Mouse (Mus musculus) T-helper 1 cell (primary cell): ENCODE data around the gene Sars2.
"Not testable (repeated sequence)": the region's sequence is repeated elsewhere in the genome, so short reads cannot be mapped to it uniquely, and the experiment has no call there.

ENCODE experiments used
- in situ Hi-C: fragments of 300-600 bp; cut with MboI, MseI; formaldehyde crosslinking; loops from one replicate; pipeline ENCODE4 v1.15.1; 2025; ENCODE audit warnings: high pct_unique_total_duplicates

The Sars2 gene

GRCm38 (mm10) chr7:28741709-28742438 is at the start of gene Sars2, which contains the start of gene Mrps12:
Gene Sars2 (plus strand): TSS chr7:28741992.
Gene Mrps12 (minus strand): TSS chr7:28741820.
- in situ Hi-C loops: no loop called here

- in situ Hi-C loops: no loop called here
These were observed 49.1 kb upstream of the Sars2 start, which contains the start of gene Fbxo27 for GRCm38 (mm10) chr7:28692545-28693320. Gene Fbxo27 (plus strand): TSS chr7:28692849.

GRCm38 (mm10) chr7:28693321-28693966 is 48.3 kb upstream of the Sars2 start:
- in situ Hi-C loops: no loop called here

GRCm38 (mm10) chr7:28694423-28694822 is 47.4 kb upstream of the Sars2 start:
- in situ Hi-C loops: no loop called here

- in situ Hi-C loops: no loop called here
These were observed 46.8 kb upstream of the Sars2 start for GRCm38 (mm10) chr7:28694966-28695511.

GRCm38 (mm10) chr7:28697277-28697676 is 44.5 kb upstream of the Sars2 start:
- in situ Hi-C loops: no loop called here

- in situ Hi-C loops: no loop called here
These were observed 41.5 kb upstream of the Sars2 start for GRCm38 (mm10) chr7:28700269-28700668.

GRCm38 (mm10) chr7:28701306-28701705 is 40.5 kb upstream of the Sars2 start:
- in situ Hi-C loops: not testable (repeated sequence)

- in situ Hi-C loops: no loop called here
These were observed 39.1 kb upstream of the Sars2 start for GRCm38 (mm10) chr7:28702601-28703143.

- in situ Hi-C loops: no loop called here
These were observed 32.3 kb upstream of the Sars2 start for GRCm38 (mm10) chr7:28709454-28709853.

GRCm38 (mm10) chr7:28710962-28711361 is 30.8 kb upstream of the Sars2 start:
- in situ Hi-C loops: no loop called here

GRCm38 (mm10) chr7:28714667-28715066 is 27.1 kb upstream of the Sars2 start:
- in situ Hi-C loops: no loop called here

- in situ Hi-C loops: no loop called here
These were observed 26.2 kb upstream of the Sars2 start for GRCm38 (mm10) chr7:28715598-28715997.

GRCm38 (mm10) chr7:28716590-28717281 is 25.1 kb upstream of the Sars2 start, which contains the start of gene Fbxo17:
Gene Fbxo17 (plus strand): TSS chr7:28716804.
- in situ Hi-C loops: no loop called here

- in situ Hi-C loops: no loop called here
These were observed 24.1 kb upstream of the Sars2 start for GRCm38 (mm10) chr7:28717726-28718125.

- in situ Hi-C loops: no loop called here
These were observed 22.6 kb upstream of the Sars2 start for GRCm38 (mm10) chr7:28719159-28719558.

- in situ Hi-C loops: no loop called here
These were observed 22.1 kb upstream of the Sars2 start for GRCm38 (mm10) chr7:28719650-28720049.

- in situ Hi-C loops: no loop called here
These were observed 20.8 kb upstream of the Sars2 start for GRCm38 (mm10) chr7:28720753-28721537.

GRCm38 (mm10) chr7:28722079-28722478 is 19.7 kb upstream of the Sars2 start:
- in situ Hi-C loops: no loop called here

- in situ Hi-C loops: loop anchor here (5.0 kb wide), 1 partner anchor 117 kb away; no protein-coding TSS in a partner anchor
These were observed 17.2 kb upstream of the Sars2 start for GRCm38 (mm10) chr7:28724613-28725012.
